Comparison of ENCODE assay signal across 21 mouse cellular contexts in genomic region chr7:6801642-6802041, GRCm38 (mm10).
DNase-seq lines count a peak whose midpoint lies in the region; ATAC-seq and TF ChIP-seq lines count a peak whose summit lies in the region.
"Had no signal": no experiment of that assay in that cellular context is flagged by ENCODE, and none has a peak within 500 bp of the region (broad histone marks: within the 10 kb centered on the region; RNA-seq: fewer than 3 reads in every experiment).

No protein-coding gene starts in this region.

- no peaks in the 10 kb centered on the region for H3K27me3 ChIP-seq in kidney, adult 2 months (replicated peaks; ENCODE audit: control insufficient read depth, insufficient read depth, low read length)
- no peaks in the 10 kb centered on the region for H3K27me3 ChIP-seq in lung, embryonic 14.5 days (ENCODE audit: insufficient read depth, low read length)
- no peaks in the 10 kb centered on the region for H3K27me3 ChIP-seq in limb, embryonic 10.5 days (ENCODE audit: low read depth, poor library complexity, severe bottlenecking)
- H3K27me3 ChIP-seq: CH12.LX; embryonic facial prominence, embryonic 13.5 days; forebrain, embryonic 13.5 days; heart, embryonic 13.5 days; Patski had no signal

- no peak overlapping the region for H3K9ac ChIP-seq in lung, embryonic 14.5 days
- H3K9ac ChIP-seq: embryonic facial prominence, embryonic 13.5 days; forebrain, embryonic 13.5 days; forebrain, postnatal 0 days; heart, embryonic 13.5 days had no signal

- TF ChIP-seq POLR2A in kidney, adult 2 months (IDR thresholded peaks at IDR 0.05; ENCODE audit: low read depth, low read length) = no peak

- no peak overlapping the region for H3K4me2 ChIP-seq in lung, embryonic 14.5 days
- H3K4me2 ChIP-seq: embryonic facial prominence, embryonic 13.5 days; forebrain, embryonic 13.5 days; heart, embryonic 13.5 days had no signal

- no peak for TF ChIP-seq CTCF in kidney, adult 2 months (conservative IDR thresholded peaks at IDR 0.05; ENCODE audit: insufficient read depth, insufficient read length, low read depth, low read length)
- TF ChIP-seq CTCF in lung, embryonic 14.5 days (IDR thresholded peaks at IDR 0.05; ENCODE audit: low read depth) = no peak

- peak; percentile 13 for DNase-seq in kidney, adult 2 months
- DNase-seq in kidney, postnatal 36 days = no peak
- DNase-seq in lung, embryonic 14.5 days = peak; percentile 35
- DNase-seq in lung, postnatal 10 days = no peak
- DNase-seq in limb, embryonic 10.5 days (ENCODE audit: low spot score) = no peak
- DNase-seq in yolk sac, embryonic 10.5 days (ENCODE audit: low spot score) = peak; percentile 64
- DNase-seq in heart, adult 11 months = no peak
- DNase-seq: adrenal gland, postnatal 14 days; cerebellum, adult 11-12 months; cerebellum, adult 9-10 months; cerebellum, postnatal 25 days; forebrain, postnatal 0 days; gastrocnemius, adult 2 months; gastrocnemius, postnatal 25 days; heart, postnatal 36 days had no signal

- no peaks in the 10 kb centered on the region for H3K36me3 ChIP-seq in kidney, adult 2 months (ENCODE audit: control insufficient read depth, insufficient read depth, low read length)
- no peaks in the 10 kb centered on the region for H3K36me3 ChIP-seq in lung, embryonic 14.5 days (ENCODE audit: insufficient read depth)
- H3K36me3 ChIP-seq in limb, embryonic 10.5 days = no peaks in the 10 kb centered on the region
- H3K36me3 ChIP-seq: embryonic facial prominence, embryonic 13.5 days; heart, embryonic 13.5 days had no signal

- H3K4me1 ChIP-seq in kidney, adult 2 months (ENCODE audit: control insufficient read depth, insufficient read depth, low read length) = no peaks in the 10 kb centered on the region
- peaks cover 25% of the 10 kb centered on the region for H3K4me1 ChIP-seq in lung, embryonic 14.5 days (ENCODE audit: insufficient read depth)
- peaks cover 55% of the 10 kb centered on the region for H3K4me1 ChIP-seq in limb, embryonic 10.5 days
- H3K4me1 ChIP-seq: forebrain, embryonic 13.5 days had no signal

- H3K27ac ChIP-seq in kidney, adult 2 months (ENCODE audit: insufficient read depth, low read depth, low read length) = no peak overlapping the region
- no peak overlapping the region for H3K27ac ChIP-seq in lung, embryonic 14.5 days (ENCODE audit: low read depth)
- H3K27ac ChIP-seq in limb, embryonic 10.5 days = peak overlapping the region; percentile 87
- H3K27ac ChIP-seq: embryonic facial prominence, embryonic 13.5 days; forebrain, embryonic 13.5 days; gastrocnemius, adult 2 months had no signal

- no peaks in the 10 kb centered on the region for H3K9me3 ChIP-seq in lung, embryonic 14.5 days (ENCODE audit: low read depth, low read length)
- H3K9me3 ChIP-seq in limb, embryonic 10.5 days (replicated peaks) = no peaks in the 10 kb centered on the region
- H3K9me3 ChIP-seq: embryonic facial prominence, embryonic 13.5 days; forebrain, embryonic 13.5 days; heart, embryonic 13.5 days had no signal

- H3K4me3 ChIP-seq in kidney, adult 2 months (ENCODE audit: insufficient read depth, low read depth, low read length) = no peak overlapping the region
- no peak overlapping the region for H3K4me3 ChIP-seq in lung, embryonic 14.5 days (ENCODE audit: low read depth, low read length)
- H3K4me3 ChIP-seq in limb, embryonic 10.5 days = no peak overlapping the region
- H3K4me3 ChIP-seq: embryonic facial prominence, embryonic 13.5 days; forebrain, embryonic 13.5 days; gastrocnemius, adult 2 months; heart, embryonic 13.5 days had no signal

- ATAC-seq in lung, embryonic 14.5 days (ENCODE audit: insufficient read depth) = no peak
- ATAC-seq: activated CD4-positive, CD25-positive, alpha-beta regulatory T cell, adult 4 months; forebrain, embryonic 13.5 days; forebrain, postnatal 0 days; Patski had no signal

- WGBS in kidney, adult 2 months = 61% methylated on average over 6 of the region's 6 CpGs
- 50% methylated on average over 6 of the region's 6 CpGs for WGBS in lung, embryonic 14.5 days
- 80% methylated on average over 6 of the region's 6 CpGs for WGBS in limb, embryonic 10.5 days

Comparison
In these comparisons a context has a peak if more than half of its experiments do, and no peak if none do; other contexts are left out.
1. DNase-seq: peak in kidney, adult 2 months (single experiment), lung, embryonic 14.5 days (single experiment) and yolk sac, embryonic 10.5 days (single experiment); none in kidney, postnatal 36 days (0 of 2), lung, postnatal 10 days (single experiment), limb, embryonic 10.5 days (single experiment) and heart, adult 11 months (single experiment).